Mouse (Mus musculus): ENCODE measurements around the gene 4930438A08Rik. TPM values are rescaled to one million over a fixed set of nuclear protein-coding genes. Genes with fewer than 3 reads are reported as not detected.

The 4930438A08Rik gene
- polyA plus RNA-seq, 1 experiment from 2014 or later = not detected

DNA sequence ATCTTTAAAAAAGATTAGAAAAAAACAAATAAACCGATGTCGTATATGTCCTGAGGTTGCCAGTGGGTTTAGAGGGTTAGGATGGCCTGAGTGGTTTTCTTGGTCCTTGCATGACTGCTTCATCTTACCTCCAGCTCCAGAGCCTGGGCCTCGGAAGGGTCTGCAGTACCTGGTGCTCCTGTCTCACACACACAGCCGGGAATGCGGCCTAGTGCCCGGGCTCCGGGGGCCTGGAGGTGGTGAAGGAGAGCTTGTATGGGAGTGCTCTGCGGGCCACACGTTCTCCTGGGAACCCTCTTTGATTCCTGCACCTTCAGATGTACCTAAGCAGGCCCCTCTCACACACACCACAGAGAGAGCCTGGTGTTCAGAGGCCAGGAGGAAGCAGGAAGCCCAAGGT lies 34.1 kb downstream of the 4930438A08Rik start:
- Histone ChIP-seq H3K27me3 (ENCODE audit: control insufficient read depth, insufficient read depth, low read length) (no peaks in the 10 kb centered on the region), H3K4me2 (replicated peaks; ENCODE audit: low read depth, low read length) (no peak overlapping the region), H3K9me3 (ENCODE audit: control insufficient read depth, low read length) (no peaks in the 10 kb centered on the region), H3K4me3 (ENCODE audit: low read length) (no peak overlapping the region), H3K27ac (ENCODE audit: low read depth, low read length) (no peak overlapping the region), H3K9ac (ENCODE audit: low read depth, low read length) (no peak overlapping the region), H3K4me1 (ENCODE audit: control insufficient read depth, insufficient read depth, low read length) (peaks cover 10% of the 10 kb centered on the region; the same call in 1 of the 2 replicates), H3K36me3 (ENCODE audit: control insufficient read depth, insufficient read depth, low read length) (no peaks in the 10 kb centered on the region)
- 96% methylated on average over 9 of the region's 9 CpGs for WGBS
- ATAC-seq (ENCODE audit: low FRiP score, low TSS enrichment) = no peak

DNA sequence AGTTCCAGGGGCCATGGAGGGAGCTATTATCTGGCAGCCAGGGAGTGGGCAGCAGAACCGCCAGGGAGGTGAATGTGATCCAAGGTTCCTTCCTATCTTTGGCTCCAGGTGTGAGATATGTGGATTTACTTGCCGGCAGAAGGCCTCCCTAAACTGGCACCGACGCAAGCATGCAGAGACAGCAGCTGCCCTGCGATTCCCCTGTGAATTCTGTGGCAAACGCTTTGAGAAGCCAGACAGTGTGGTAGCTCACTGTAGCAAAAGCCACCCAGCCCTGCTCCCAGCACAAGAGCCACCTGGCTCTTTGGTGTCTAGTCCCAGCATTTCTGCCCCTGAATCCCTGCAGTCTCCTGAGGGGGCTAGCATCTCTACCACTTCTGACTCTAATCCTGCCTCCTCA lies 39.5 kb downstream of the 4930438A08Rik start:
- Histone ChIP-seq H3K27me3 (ENCODE audit: control insufficient read depth, insufficient read depth, low read length) (no peaks in the 10 kb centered on the region), H3K4me3 (ENCODE audit: low read length) (no peak overlapping the region), H3K4me1 (ENCODE audit: control insufficient read depth, insufficient read depth, low read length) (no peaks in the 10 kb centered on the region), H3K9me3 (ENCODE audit: control insufficient read depth, low read length) (no peaks in the 10 kb centered on the region), H3K27ac (ENCODE audit: low read depth, low read length) (no peak overlapping the region), H3K9ac (ENCODE audit: low read depth, low read length) (no peak overlapping the region), H3K36me3 (ENCODE audit: control insufficient read depth, insufficient read depth, low read length) (peaks cover 35% of the 10 kb centered on the region), H3K4me2 (replicated peaks; ENCODE audit: low read depth, low read length) (no peak overlapping the region)
- 93% methylated on average over 6 of the region's 6 CpGs for WGBS
- no peak for ATAC-seq (ENCODE audit: low FRiP score, low TSS enrichment)

DNA sequence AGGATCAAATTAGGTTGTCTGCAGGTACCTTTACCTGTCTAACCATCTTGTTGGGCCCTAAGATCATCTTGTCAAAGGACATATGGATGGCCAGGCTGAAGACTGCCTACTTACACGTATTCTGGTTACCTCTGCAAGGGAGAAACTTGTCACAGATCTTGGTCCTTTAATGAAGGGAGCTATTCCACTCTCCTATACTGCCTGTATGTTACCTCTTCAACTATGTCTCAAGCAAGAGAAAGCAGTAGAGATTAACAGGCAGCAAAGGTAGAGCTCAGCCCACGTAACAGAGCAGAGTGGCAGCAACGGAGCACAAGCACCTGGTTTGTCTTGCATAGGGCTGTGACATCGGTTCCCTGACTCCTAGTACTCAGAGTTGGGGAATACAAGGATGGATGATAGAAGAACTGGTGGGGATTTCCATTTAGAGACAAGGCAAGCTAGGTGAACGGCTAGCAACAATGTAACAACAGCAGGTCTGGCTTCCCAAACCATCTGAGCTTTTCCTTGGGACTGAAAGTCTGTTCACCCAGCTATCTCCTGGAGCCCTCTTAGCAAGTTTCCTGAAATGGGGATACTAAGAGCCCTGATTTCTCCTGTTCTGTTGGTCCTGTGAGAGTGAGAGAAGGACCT lies 41.1 kb downstream of the 4930438A08Rik start:
- no peaks in the 10 kb centered on the region for H3K27me3 ChIP-seq (ENCODE audit: control insufficient read depth, insufficient read depth, low read length)
- ATAC-seq (ENCODE audit: low FRiP score, low TSS enrichment) = no peak
- H3K4me1 ChIP-seq (ENCODE audit: control insufficient read depth, insufficient read depth, low read length) = no peaks in the 10 kb centered on the region
- H3K36me3 ChIP-seq (ENCODE audit: control insufficient read depth, insufficient read depth, low read length) = peaks cover 40% of the 10 kb centered on the region
- no peaks in the 10 kb centered on the region for H3K9me3 ChIP-seq (ENCODE audit: control insufficient read depth, low read length)
- no peak overlapping the region for H3K4me2 ChIP-seq (replicated peaks; ENCODE audit: low read depth, low read length)
- 89% methylated on average over 5 of the region's 5 CpGs for WGBS
- H3K9ac ChIP-seq (ENCODE audit: low read depth, low read length) = no peak overlapping the region
- H3K27ac ChIP-seq (ENCODE audit: low read depth, low read length) = no peak overlapping the region
- H3K4me3 ChIP-seq (ENCODE audit: low read length) = no peak overlapping the region

DNA sequence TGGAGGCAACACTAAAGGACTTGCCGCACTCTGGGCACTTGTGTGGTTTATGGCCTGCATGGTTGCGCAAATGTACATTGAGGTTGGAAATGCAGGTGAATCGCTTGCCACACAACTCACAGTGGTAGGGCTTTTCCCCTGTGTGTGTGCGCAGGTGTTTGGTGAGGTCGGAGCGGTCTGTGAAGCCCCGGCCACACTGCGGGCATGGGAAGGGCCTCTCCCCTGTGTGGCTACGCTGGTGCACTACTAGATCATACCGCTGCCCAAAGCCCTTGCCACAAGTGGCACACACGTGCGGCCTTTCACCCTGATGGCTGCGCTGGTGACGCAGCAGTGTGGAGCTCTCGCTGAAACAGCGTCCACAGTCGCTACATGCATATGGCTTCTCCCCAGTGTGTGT lies 41.7 kb downstream of the 4930438A08Rik start:
- no peak overlapping the region for H3K4me3 ChIP-seq (ENCODE audit: low read length)
- 86% methylated on average over 17 of the region's 17 CpGs for WGBS
- ATAC-seq (ENCODE audit: low FRiP score, low TSS enrichment) = no peak
- no peaks in the 10 kb centered on the region for H3K4me1 ChIP-seq (ENCODE audit: control insufficient read depth, insufficient read depth, low read length)
- no peak overlapping the region for H3K27ac ChIP-seq (ENCODE audit: low read depth, low read length)
- H3K27me3 ChIP-seq (ENCODE audit: control insufficient read depth, insufficient read depth, low read length) = no peaks in the 10 kb centered on the region
- H3K4me2 ChIP-seq (replicated peaks; ENCODE audit: low read depth, low read length) = no peak overlapping the region
- H3K9me3 ChIP-seq (ENCODE audit: control insufficient read depth, low read length) = no peaks in the 10 kb centered on the region
- H3K36me3 ChIP-seq (ENCODE audit: control insufficient read depth, insufficient read depth, low read length) = peaks cover 40% of the 10 kb centered on the region
- no peak overlapping the region for H3K9ac ChIP-seq (ENCODE audit: low read depth, low read length)

DNA sequence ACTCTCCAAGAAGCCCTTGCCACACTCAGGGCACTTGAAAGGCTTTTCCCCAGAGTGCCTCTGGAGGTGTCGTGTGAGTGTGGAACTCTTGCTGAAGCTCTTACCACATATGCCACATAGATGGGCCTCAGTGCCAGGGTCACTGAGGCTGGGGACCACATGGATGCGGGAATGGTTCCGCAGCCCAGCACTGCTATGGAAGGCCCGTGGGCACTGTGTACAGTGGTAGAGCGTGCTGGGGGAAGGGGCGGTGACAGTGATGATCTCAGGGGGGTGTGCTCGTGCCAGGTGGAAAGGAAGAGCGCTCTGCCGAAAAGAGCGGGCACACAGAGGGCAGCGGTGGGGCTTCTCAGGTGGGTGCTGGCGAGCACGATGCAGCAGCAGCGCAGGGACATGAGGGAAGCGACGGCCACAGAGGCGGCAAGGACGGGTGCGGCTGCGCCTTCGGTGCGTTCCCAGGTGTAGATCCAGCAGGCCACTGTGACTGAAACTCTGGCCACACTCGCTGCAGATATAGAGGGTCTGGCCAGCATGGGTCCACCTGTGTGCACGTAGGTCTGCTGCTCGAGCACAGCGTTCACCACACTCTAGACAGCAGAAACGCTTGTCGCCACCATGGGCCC lies 42.3 kb downstream of the 4930438A08Rik start:
- H3K27me3 ChIP-seq (ENCODE audit: control insufficient read depth, insufficient read depth, low read length) = no peaks in the 10 kb centered on the region
- peaks cover 40% of the 10 kb centered on the region for H3K36me3 ChIP-seq (ENCODE audit: control insufficient read depth, insufficient read depth, low read length)
- H3K27ac ChIP-seq (ENCODE audit: low read depth, low read length) = no peak overlapping the region
- peaks cover 4% of the 10 kb centered on the region for H3K4me1 ChIP-seq (ENCODE audit: control insufficient read depth, insufficient read depth, low read length)
- no peak overlapping the region for H3K9ac ChIP-seq (ENCODE audit: low read depth, low read length)
- no peak overlapping the region for H3K4me2 ChIP-seq (replicated peaks; ENCODE audit: low read depth, low read length)
- H3K9me3 ChIP-seq (ENCODE audit: control insufficient read depth, low read length) = no peaks in the 10 kb centered on the region
- WGBS = 79% methylated on average over 28 of the region's 28 CpGs
- peak; percentile 26; the same call in 1 of the 2 replicates for ATAC-seq (ENCODE audit: low FRiP score, low TSS enrichment)
- no peak overlapping the region for H3K4me3 ChIP-seq (ENCODE audit: low read length)

DNA sequence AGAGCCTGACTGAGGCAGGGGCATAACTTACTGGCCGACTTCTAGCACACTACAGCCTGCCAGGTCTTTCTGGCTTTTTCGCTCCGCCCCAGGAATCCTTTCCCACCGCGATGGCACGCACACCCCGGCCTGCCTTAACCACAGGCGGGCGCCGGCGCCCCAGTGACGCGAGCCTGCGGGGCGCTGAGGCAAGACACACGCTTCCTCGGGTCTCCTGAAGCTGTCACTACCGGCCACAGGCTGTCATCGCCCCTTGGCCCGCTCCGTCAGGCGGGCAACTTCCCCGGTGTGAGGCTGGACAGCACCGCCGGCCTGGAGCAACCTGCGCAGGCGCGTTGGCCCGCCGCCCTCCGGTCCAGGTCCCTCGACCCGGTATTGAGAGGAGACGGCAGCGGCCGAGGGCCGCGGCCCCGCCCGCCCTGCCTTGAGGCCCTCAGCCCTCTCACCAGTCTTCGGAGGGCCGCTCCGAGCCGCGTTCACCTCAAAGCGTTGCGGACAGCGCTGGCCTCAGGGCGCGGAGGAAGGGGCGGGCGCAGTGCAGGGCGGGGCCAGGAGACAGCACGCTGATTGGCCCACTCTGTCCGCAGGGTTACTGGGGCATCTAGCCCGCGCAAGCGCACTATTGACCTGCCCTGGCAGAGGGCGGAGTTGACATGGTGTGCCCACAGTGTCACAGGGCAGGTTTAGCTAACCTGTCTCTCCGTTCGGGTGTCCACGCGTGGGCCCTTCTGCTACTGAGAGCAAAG lies 48.4 kb downstream of the 4930438A08Rik start:
- Histone ChIP-seq H3K4me3 (ENCODE audit: low read length) (peak overlapping the region; percentile 80), H3K36me3 (ENCODE audit: control insufficient read depth, insufficient read depth, low read length) (peaks cover 26% of the 10 kb centered on the region), H3K9ac (ENCODE audit: low read depth, low read length) (peak overlapping the region; percentile 84), H3K9me3 (ENCODE audit: control insufficient read depth, low read length) (no peaks in the 10 kb centered on the region), H3K27me3 (ENCODE audit: control insufficient read depth, insufficient read depth, low read length) (no peaks in the 10 kb centered on the region), H3K4me2 (replicated peaks; ENCODE audit: low read depth, low read length) (peak overlapping the region; percentile 86), H3K4me1 (ENCODE audit: control insufficient read depth, insufficient read depth, low read length) (peaks cover 11% of the 10 kb centered on the region), H3K27ac (ENCODE audit: low read depth, low read length) (peak overlapping the region; percentile 97)
- peak; percentile 99 for ATAC-seq (ENCODE audit: low FRiP score, low TSS enrichment)
- under 1% methylated on average over 63 of the region's 63 CpGs for WGBS

DNA sequence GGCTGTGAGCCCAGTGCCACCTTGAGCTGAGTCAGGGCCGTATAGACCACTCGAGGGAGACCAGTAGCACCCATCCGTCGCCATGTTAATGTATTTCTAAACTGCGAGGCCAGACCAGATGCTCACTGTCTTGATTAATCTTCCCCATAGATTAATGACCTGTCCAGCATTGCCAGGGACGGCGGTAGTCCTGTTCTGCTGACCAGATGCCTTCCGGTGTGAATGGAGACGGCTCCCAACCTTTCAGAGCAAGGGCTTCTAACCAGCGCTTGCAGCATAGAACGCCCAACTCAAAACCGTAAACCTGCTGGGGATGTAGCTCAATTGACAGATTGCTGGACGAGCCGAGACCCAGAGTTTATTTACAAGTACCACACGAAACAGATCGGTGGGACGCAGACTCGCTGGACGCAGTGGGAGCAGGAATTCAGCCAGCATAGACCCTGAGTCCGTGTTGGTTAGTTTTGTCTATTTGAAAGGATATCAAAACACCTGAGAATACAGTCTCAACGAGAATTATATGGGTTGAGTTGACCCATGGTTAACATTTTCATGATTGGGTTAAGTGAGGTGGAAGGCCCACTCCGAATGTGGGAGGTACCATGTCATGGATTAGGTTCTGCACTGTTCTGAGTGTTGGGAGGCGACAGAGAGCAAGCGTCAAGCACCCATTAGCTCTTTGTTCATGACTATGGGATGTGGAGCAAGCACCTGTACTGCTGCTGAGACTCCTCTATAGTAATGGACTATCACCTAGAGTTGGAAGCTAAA lies 49.2 kb downstream of the 4930438A08Rik start:
- Histone ChIP-seq H3K9me3 (ENCODE audit: control insufficient read depth, low read length) (no peaks in the 10 kb centered on the region), H3K4me1 (ENCODE audit: control insufficient read depth, insufficient read depth, low read length) (peaks cover 12% of the 10 kb centered on the region), H3K4me3 (ENCODE audit: low read length) (peak overlapping the region; percentile 80), H3K27ac (ENCODE audit: low read depth, low read length) (peak overlapping the region; percentile 97), H3K27me3 (ENCODE audit: control insufficient read depth, insufficient read depth, low read length) (no peaks in the 10 kb centered on the region), H3K36me3 (ENCODE audit: control insufficient read depth, insufficient read depth, low read length) (peaks cover 19% of the 10 kb centered on the region), H3K4me2 (replicated peaks; ENCODE audit: low read depth, low read length) (peak overlapping the region; percentile 86), H3K9ac (ENCODE audit: low read depth, low read length) (peak overlapping the region; percentile 84)
- no peak for ATAC-seq (ENCODE audit: low FRiP score, low TSS enrichment)
- 9% methylated on average over 24 of the region's 24 CpGs for WGBS

DNA sequence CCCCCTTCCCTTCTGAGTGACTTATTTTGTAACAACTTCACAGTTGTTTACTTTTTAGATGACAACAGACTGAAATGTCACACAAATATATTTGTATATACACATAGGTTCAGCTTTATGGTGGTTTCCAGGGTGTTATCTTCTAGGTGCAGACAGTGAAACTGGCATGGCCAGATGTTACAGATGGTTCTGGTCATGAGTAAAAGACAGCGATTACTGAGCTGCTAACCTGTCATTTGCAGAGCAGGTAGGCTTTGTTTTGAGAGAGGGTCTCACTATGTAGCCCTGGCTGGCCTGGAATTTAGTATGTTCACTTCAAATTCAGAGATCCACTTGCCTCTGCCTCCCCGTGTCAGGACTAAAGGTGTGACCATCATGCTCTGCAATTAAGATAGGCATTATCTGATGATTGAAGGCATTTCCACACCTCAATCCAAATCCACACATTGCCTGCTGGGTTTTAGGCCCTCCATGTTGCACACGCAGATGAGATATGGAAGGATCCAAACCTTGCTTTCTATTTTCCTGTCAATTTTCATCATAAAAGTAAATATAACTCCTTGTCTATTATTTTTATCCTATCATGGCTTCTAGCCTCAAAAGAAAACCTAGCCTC lies 50.1 kb downstream of the 4930438A08Rik start:
- no peak overlapping the region for H3K4me2 ChIP-seq (replicated peaks; ENCODE audit: low read depth, low read length)
- H3K4me3 ChIP-seq (ENCODE audit: low read length) = no peak overlapping the region
- peaks cover 12% of the 10 kb centered on the region for H3K36me3 ChIP-seq (ENCODE audit: control insufficient read depth, insufficient read depth, low read length)
- no peak for ATAC-seq (ENCODE audit: low FRiP score, low TSS enrichment)
- H3K27ac ChIP-seq (ENCODE audit: low read depth, low read length) = no peak overlapping the region
- H3K9me3 ChIP-seq (ENCODE audit: control insufficient read depth, low read length) = no peaks in the 10 kb centered on the region
- 86% methylated on average over 3 of the region's 3 CpGs for WGBS
- no peaks in the 10 kb centered on the region for H3K27me3 ChIP-seq (ENCODE audit: control insufficient read depth, insufficient read depth, low read length)
- no peak overlapping the region for H3K9ac ChIP-seq (ENCODE audit: low read depth, low read length)
- H3K4me1 ChIP-seq (ENCODE audit: control insufficient read depth, insufficient read depth, low read length) = peaks cover 17% of the 10 kb centered on the region
